Mouse (Mus musculus) MEL (cell line): ENCODE measurements at regions not wholly inside any gene's neighbourhood (a gene's known extent, or its start where the extent isn't known, plus 50 kb on each side); places are given as distances from the start of the nearest gene placed in this dataset.
A peak's percentile ranks its signal among the peaks of the same experiment; 100 is the strongest.

ENCODE experiments used
- DNase-seq: peaks from one replicate; pipeline ENCODE4 v3.0.0; 2011; ENCODE audit warnings: low read depth, low spot score
- H3K27ac ChIP-seq: 2 replicates; pipeline ENCODE4 v1.5.1; 2012; ENCODE audit warnings: low read depth, mild to moderate bottlenecking, control low read depth, low read length, moderate library complexity; ENCODE audit not compliant: control insufficient read depth
- H3K27me3 ChIP-seq, 2 experiments: fragments of 150-350 bp in 1 of 2; sonication (generic) in 1 of 2; 2 replicates each; pipeline ENCODE4 v1.6.1; 2012; ENCODE audit warnings: low read length in 2 of 2, mild to moderate bottlenecking in 2 of 2, improper control_type of control experiment in 1 of 2, moderate library complexity in 1 of 2; ENCODE audit not compliant: insufficient read depth in 2 of 2, control insufficient read depth in 1 of 2
- H3K36me3 ChIP-seq, 2 experiments: 2 replicates each; pipeline ENCODE4 v1.6.1; 2012 to 2014; ENCODE audit warnings: low read length in 2 of 2, improper control_type of control experiment in 1 of 2, inconsistent platforms in 1 of 2, mild to moderate bottlenecking in 1 of 2; ENCODE audit not compliant: insufficient read depth in 2 of 2, control insufficient read depth in 1 of 2
- H3K4me1 ChIP-seq, 2 experiments: fragments of 150-350 bp in 1 of 2; sonication (generic) in 1 of 2; 2 replicates each; pipeline ENCODE4 v1.6.1; 2012; ENCODE audit warnings: low read length in 2 of 2, improper control_type of control experiment in 1 of 2, mild to moderate bottlenecking in 1 of 2; ENCODE audit not compliant: insufficient read depth in 2 of 2, control insufficient read depth in 1 of 2
- H3K4me3 ChIP-seq, 2 experiments: fragments of 150-350 bp in 1 of 2; sonication (generic) in 1 of 2; 2 replicates each; pipeline ENCODE4 v1.5.1; 2012; ENCODE audit warnings: low read depth in 2 of 2, low read length in 2 of 2, mild to moderate bottlenecking in 2 of 2, moderate library complexity in 2 of 2, control low read depth in 1 of 2, improper control_type of control experiment in 1 of 2; ENCODE audit not compliant: control insufficient read depth in 1 of 2, insufficient read depth in 1 of 2
- H3K79me2 ChIP-seq: 2 replicates; pipeline ENCODE4 v1.6.1; 2012; ENCODE audit warnings: mild to moderate bottlenecking, low read length, moderate library complexity; ENCODE audit not compliant: control insufficient read depth, poor library complexity, insufficient read depth
- H3K9ac ChIP-seq: 2 replicates; pipeline ENCODE4 v1.6.1; 2012; ENCODE audit warnings: low read depth, mild to moderate bottlenecking, control low read depth, low read length, moderate library complexity; ENCODE audit not compliant: control insufficient read depth, poor library complexity, severe bottlenecking
- H3K9me3 ChIP-seq: fragments of 150-350 bp; sonication (generic); replicated peaks from 2 replicates; pipeline ENCODE4 v1.6.1; 2012; ENCODE audit warnings: mild to moderate bottlenecking, low read length, improper control_type of control experiment, moderate library complexity; ENCODE audit not compliant: insufficient read depth
- BHLHE40 ChIP-seq: IDR thresholded peaks from 2 replicates; pipeline ENCODE4 v1.6.1; 2012; ENCODE audit warnings: low read depth, mild to moderate bottlenecking, inconsistent platforms, low read length, improper control_type of control experiment, borderline replicate concordance
- CHD2 ChIP-seq: IDR thresholded peaks from 2 replicates; pipeline ENCODE4 v1.6.1; 2011; ENCODE audit warnings: low read length, improper control_type of control experiment
- CTCF ChIP-seq, 3 experiments: IDR thresholded peaks in 2 of 3; conservative IDR thresholded peaks in 1 of 3; 2 replicates each; pipeline ENCODE4 v1.5.1; 2011 to 2012; ENCODE audit warnings: low read length in 3 of 3, low read depth in 2 of 3, mild to moderate bottlenecking in 2 of 3, improper control_type of control experiment in 1 of 3, inconsistent platforms in 1 of 3, mixed read lengths in 1 of 3, moderate library complexity in 1 of 3; ENCODE audit not compliant: control insufficient read depth in 1 of 3, insufficient read depth in 1 of 3, poor library complexity in 1 of 3, severe bottlenecking in 1 of 3
- ELF1 ChIP-seq: IDR thresholded peaks from 2 replicates; pipeline ENCODE4 v1.6.1; 2014; ENCODE audit warnings: low read depth, mild to moderate bottlenecking, inconsistent platforms, low read length, improper control_type of control experiment, moderate library complexity
- HCFC1 ChIP-seq: IDR thresholded peaks from 2 replicates; pipeline ENCODE4 v1.6.1; 2012; ENCODE audit warnings: low read depth, mild to moderate bottlenecking, inconsistent platforms, low read length, improper control_type of control experiment, moderate library complexity
- JUND ChIP-seq: IDR thresholded peaks from 2 replicates; pipeline ENCODE4 v1.6.1; 2011; ENCODE audit warnings: low read depth, mild to moderate bottlenecking, improper control_type of control experiment, low read length
- MEF2A ChIP-seq: IDR thresholded peaks from 2 replicates; pipeline ENCODE4 v1.6.1; 2014; ENCODE audit warnings: low read depth, mild to moderate bottlenecking, inconsistent platforms, low read length, improper control_type of control experiment; ENCODE audit not compliant: poor library complexity, insufficient replicate concordance, severe bottlenecking; ENCODE audit errors: extremely low read depth
- MXI1 ChIP-seq: IDR thresholded peaks from 2 replicates; pipeline ENCODE4 v1.6.1; 2011; ENCODE audit warnings: mild to moderate bottlenecking, low read depth, low read length, improper control_type of control experiment
- NELFE ChIP-seq: IDR thresholded peaks from 2 replicates; pipeline ENCODE4 v1.6.1; 2011; ENCODE audit warnings: low read depth, low read length, improper control_type of control experiment
- NRF1 ChIP-seq: IDR thresholded peaks from 2 replicates; pipeline ENCODE4 v1.6.1; 2014; ENCODE audit warnings: low read depth, mild to moderate bottlenecking, inconsistent platforms, low read length, improper control_type of control experiment, moderate library complexity; ENCODE audit not compliant: poor library complexity, insufficient read depth, severe bottlenecking
- POLR2AphosphoS2 ChIP-seq: IDR thresholded peaks from 2 replicates; pipeline ENCODE4 v1.6.1; 2011; ENCODE audit warnings: low read length, improper control_type of control experiment
- RAD21 ChIP-seq: IDR thresholded peaks from 2 replicates; pipeline ENCODE4 v1.6.1; 2011; ENCODE audit warnings: mild to moderate bottlenecking, low read depth, low read length, improper control_type of control experiment
- RCOR1 ChIP-seq: IDR thresholded peaks from 2 replicates; pipeline ENCODE4 v1.6.1; 2012; ENCODE audit warnings: low read depth, mild to moderate bottlenecking, inconsistent platforms, low read length, improper control_type of control experiment
- SMC3 ChIP-seq: IDR thresholded peaks from 2 replicates; pipeline ENCODE4 v1.6.1; 2011; ENCODE audit warnings: low read depth, low read length, improper control_type of control experiment
- TAL1 ChIP-seq: IDR thresholded peaks from 2 replicates; pipeline ENCODE4 v1.6.1; 2012; ENCODE audit warnings: mild to moderate bottlenecking, inconsistent platforms, low read length, moderate library complexity, mixed read lengths
- USF2 ChIP-seq, 2 experiments: IDR thresholded peaks; 2 replicates each; pipeline ENCODE4 v1.6.1; 2011 to 2012; ENCODE audit warnings: improper control_type of control experiment in 2 of 2, low read length in 2 of 2, borderline replicate concordance in 1 of 2, inconsistent platforms in 1 of 2, low read depth in 1 of 2, mild to moderate bottlenecking in 1 of 2; ENCODE audit not compliant: insufficient read depth in 1 of 2
- ZC3H11A ChIP-seq: IDR thresholded peaks from 2 replicates; pipeline ENCODE4 v1.6.1; 2012; ENCODE audit warnings: low read depth, mild to moderate bottlenecking, inconsistent platforms, low read length, improper control_type of control experiment
- ZMIZ1 ChIP-seq: IDR thresholded peaks from 2 replicates; pipeline ENCODE4 v1.6.1; 2012; ENCODE audit warnings: low read depth, mild to moderate bottlenecking, inconsistent platforms, low read length, improper control_type of control experiment, moderate library complexity

DNA sequence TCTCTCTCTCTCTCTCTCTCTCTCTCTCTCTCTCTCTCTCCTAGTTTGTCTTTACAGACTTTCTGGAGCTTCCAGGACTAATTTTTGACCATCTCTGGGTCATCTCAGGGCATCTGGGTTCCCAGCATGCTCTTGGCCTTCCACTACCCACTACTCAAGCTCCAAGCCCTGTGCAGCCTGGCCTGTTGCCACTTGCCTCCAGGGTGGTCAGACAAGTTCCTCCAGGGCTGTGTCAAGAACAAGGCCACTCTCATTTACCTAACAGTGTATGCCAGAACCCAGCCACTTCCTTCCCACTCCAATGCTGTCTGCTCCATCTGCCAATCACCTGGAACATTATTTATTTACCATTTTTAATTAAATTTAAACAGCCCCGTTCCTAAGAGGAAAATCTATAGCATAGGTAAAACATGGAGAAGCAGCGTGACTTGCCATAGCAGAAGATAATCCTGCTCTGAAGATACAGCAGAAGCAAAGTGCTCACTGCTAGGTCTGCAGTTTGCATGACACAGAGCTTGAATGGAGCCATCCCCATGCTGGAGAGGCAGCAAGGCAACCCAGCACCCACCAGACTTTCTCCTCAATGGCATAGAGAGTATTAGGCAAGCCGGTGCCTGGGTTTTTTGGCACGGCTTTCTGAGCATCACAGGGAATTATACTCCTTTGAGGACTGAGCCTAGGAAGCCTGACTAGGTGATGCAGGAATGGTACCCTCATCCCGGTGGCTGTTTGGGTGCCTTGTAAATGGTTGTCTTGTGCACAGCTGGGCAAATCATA lies 54.0 kb downstream of the Foxi1 start:
- Histone ChIP-seq H3K27ac (no peak overlapping the region), H3K27me3 (peaks cover 27 to 35% of the 10 kb centered on the region in 2 experiments)
- TF ChIP-seq NRF1 (no peak), NELFE (no peak), TAL1 (no peak), MEF2A (no peak), POLR2AphosphoS2 (no peak), BHLHE40 (no peak), USF2 (IDR thresholded peaks at IDR 0.05; ENCODE audit: borderline replicate concordance in 1 of 2, insufficient read depth in 1 of 2, low read depth in 1 of 2, low read length in 2 of 2) (no peak), ELF1 (no peak), CHD2 (no peak), MXI1 (no peak), ZMIZ1 (no peak), HCFC1 (no peak), SMC3 (no peak)
- TF ChIP-seq, all 39 proteins: peak for 0
- no peak for DNase-seq
- Histone ChIP-seq H3K79me2 (no peaks in the 10 kb centered on the region), H3K36me3 (no peaks in the 10 kb centered on the region), H3K9me3 (no peaks in the 10 kb centered on the region), H3K9ac (no peak overlapping the region), H3K4me1 (no peaks in the 10 kb centered on the region), H3K4me3 (no peak overlapping the region)

DNA sequence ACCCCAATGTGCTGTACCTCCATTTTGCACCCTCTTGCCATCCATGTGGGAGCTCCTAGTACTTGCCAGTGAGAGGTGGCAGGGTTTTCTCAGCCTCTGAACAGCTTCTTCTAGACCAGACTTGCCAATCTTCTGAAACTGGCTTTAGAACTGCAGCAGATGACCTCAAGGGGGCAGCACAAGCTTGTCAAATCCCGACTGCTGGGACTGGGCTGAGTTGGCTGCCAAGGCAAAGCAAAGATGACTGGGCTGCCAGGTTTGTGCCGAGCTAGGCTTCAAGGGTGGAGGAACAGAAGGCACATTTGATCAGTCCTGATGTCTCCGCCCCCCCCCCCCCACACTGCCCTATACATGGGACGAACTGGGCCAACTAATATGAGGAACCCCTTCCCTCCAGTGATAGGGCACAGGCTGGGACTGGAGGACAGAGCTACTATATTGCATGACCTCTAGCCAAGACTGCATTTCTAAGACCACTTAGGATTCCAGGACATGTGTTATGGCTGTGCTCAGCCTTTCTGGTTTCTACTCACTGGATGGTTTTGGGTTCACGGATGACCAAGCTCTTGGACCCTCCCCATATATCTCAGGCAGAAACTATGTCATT lies 51.1 kb upstream of the 4930469K13Rik start:
- peak; percentile 85 for DNase-seq
- no peaks in the 10 kb centered on the region for H3K4me1 ChIP-seq
- H3K4me3 ChIP-seq = no peak overlapping the region
- peak; percentile 71 for TF ChIP-seq ZC3H11A
- peak; percentile 67 to 94 (median 93) for TF ChIP-seq CTCF (IDR thresholded peaks at IDR 0.05 in 2 of 3, conservative IDR thresholded peaks at IDR 0.05 in 1 of 3; ENCODE audit: control insufficient read depth in 1 of 3, insufficient read depth in 1 of 3, low read depth in 2 of 3, low read length in 3 of 3, poor library complexity in 1 of 3, severe bottlenecking in 1 of 3)
- TF ChIP-seq RAD21 = peak; percentile 91
- no peak for TF ChIP-seq JUND
- peak; percentile 86 for TF ChIP-seq SMC3
- TF ChIP-seq RCOR1 = no peak
- H3K9me3 ChIP-seq = no peaks in the 10 kb centered on the region
- H3K27me3 ChIP-seq = peaks cover 5 to 7% of the 10 kb centered on the region in 2 experiments
- no peaks in the 10 kb centered on the region for H3K36me3 ChIP-seq
- H3K79me2 ChIP-seq = no peaks in the 10 kb centered on the region
- no peak overlapping the region for H3K27ac ChIP-seq
- H3K9ac ChIP-seq = no peak overlapping the region
